Mouse (Mus musculus) small intestine, adult 2 months (tissue): ENCODE measurements around the gene 4930404N11Rik.

Experiments
- CTCF ChIP-seq: fragments of 200-500 bp; IDR thresholded peaks from 2 replicates; pipeline ENCODE4 v1.5.1; 2012; ENCODE audit warnings: low read depth, mild to moderate bottlenecking, control low read depth, inconsistent platforms, low read length, moderate library complexity, mixed read lengths; ENCODE audit not compliant: insufficient replicate concordance, insufficient read length; ENCODE audit errors: extremely low read depth
- POLR2A ChIP-seq: fragments of 200-500 bp; IDR thresholded peaks from 2 replicates; pipeline ENCODE4 v1.6.1; 2012; ENCODE audit warnings: low read depth, mild to moderate bottlenecking, control low read depth, inconsistent platforms, low read length, moderate library complexity

GRCm38 (mm10) chr10:81328386-81328785, 37.2 kb downstream of the 4930404N11Rik start, which contains the start of gene Tbxa2r:
- TF ChIP-seq POLR2A (no peak), CTCF (no peak)
